Mouse (Mus musculus) ES-E14 (cell line): ENCODE data around the gene Dpep2nb.

Experiments
- CHD2 ChIP-seq: IDR thresholded peaks from 2 replicates; pipeline ENCODE4 v1.6.1; 2014; ENCODE audit warnings: mild to moderate bottlenecking, low read depth, low read length, inconsistent platforms
- HCFC1 ChIP-seq: IDR thresholded peaks from 2 replicates; pipeline ENCODE4 v1.6.1; 2012; ENCODE audit warnings: low read length, inconsistent platforms, borderline replicate concordance; ENCODE audit not compliant: insufficient read depth
- MAFK ChIP-seq: IDR thresholded peaks from 2 replicates; pipeline ENCODE4 v1.6.1; 2014; ENCODE audit warnings: mild to moderate bottlenecking, low read depth, low read length, inconsistent platforms; ENCODE audit not compliant: insufficient read depth
- ZC3H11A ChIP-seq: IDR thresholded peaks from 2 replicates; pipeline ENCODE4 v1.6.1; 2012; ENCODE audit warnings: low read depth, mild to moderate bottlenecking, inconsistent platforms, low read length, borderline replicate concordance
- ZNF384 ChIP-seq: IDR thresholded peaks from 2 replicates; pipeline ENCODE4 v1.6.1; 2012; ENCODE audit warnings: low read depth, low read length, inconsistent platforms

DNA sequence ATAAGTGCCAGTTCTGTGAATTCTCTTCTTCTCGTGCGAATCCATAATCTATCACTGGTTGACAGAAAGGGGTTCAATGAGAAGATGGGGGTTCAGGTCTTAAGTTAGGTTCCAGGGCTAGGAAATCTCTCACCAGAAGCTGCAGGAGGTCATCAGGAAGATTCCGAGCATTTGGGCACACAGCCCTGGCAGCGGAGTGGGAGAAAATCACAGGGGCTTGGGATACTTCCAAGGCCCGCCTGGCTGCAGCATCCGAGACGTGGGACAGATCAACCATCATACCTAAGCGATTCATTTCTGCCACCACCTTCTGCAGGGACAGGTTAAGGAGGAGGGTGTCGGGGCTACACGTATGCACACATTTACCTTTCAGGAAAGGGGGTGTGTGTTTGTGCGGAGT is 17.2 kb downstream of the Dpep2nb start:
- TF ChIP-seq CHD2 (no peak), ZC3H11A (no peak), HCFC1 (no peak), MAFK (no peak), ZNF384 (no peak)
